Mouse (Mus musculus): Measurements from ENCODE around the gene Ralb. TPM values are rescaled to one million over a fixed set of nuclear protein-coding genes. Genes with fewer than 3 reads are reported as not detected.

Ralb gene
- polyA plus RNA-seq, 1 experiment, result not detected

DNA sequence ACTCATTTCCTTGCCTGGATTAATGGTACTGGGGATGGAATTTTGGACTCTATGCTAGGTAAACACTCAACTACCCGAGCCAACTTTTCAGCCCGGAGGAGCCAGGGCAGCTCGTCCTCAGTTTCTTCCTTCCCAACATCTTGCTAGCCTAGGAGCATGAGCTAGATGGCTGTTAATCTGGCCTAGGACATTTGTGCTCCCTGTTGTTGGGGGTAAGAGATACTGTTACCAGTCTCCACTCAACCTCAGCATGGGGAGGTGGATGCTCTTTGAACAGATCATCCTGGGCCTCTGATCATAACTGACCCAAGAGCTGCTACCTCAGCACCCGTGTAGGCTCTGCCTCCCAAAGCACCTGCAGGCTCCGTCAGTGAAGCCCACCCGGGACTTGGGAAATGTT is 38.7 kb upstream of the Ralb start:
- 94% methylated on average over 6 of the region's 6 CpGs for WGBS
- TF ChIP-seq CTCF (IDR thresholded peaks at IDR 0.05; ENCODE audit: insufficient read depth, low read depth, low read length), result no peak
- TF ChIP-seq POLR2A (IDR thresholded peaks at IDR 0.05; ENCODE audit: insufficient read depth, low read depth, low read length), result no peak
- no peak overlapping the region for H3K4me3 ChIP-seq (ENCODE audit: insufficient read depth, low read depth, low read length)
- no peak overlapping the region for H3K27ac ChIP-seq (ENCODE audit: insufficient read depth, low read depth, low read length)
- H3K4me1 ChIP-seq (ENCODE audit: control insufficient read depth, insufficient read depth, low read length), result no peaks in the 10 kb centered on the region

DNA sequence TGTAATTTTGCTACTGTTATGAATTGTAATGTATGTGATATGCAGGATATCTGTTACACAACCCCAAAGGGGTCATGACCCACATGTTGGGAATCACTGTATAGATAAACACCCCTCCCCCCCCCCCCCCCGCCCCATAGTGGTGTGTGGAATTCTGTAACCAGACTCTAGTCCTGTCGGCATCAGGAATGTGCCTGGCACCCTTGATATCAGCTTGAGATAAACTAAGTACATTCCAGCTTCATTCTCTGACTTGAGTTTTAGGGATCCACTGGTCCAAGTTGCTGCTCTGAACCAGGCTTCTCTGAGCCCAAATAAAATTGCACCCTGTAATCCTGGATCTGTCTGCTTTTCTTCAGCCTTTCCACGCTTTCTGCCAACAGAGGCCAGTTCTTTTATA is 37.0 kb upstream of the Ralb start:
- Histone ChIP-seq H3K4me3 (ENCODE audit: insufficient read depth, low read depth, low read length) (no peak overlapping the region), H3K27ac (ENCODE audit: insufficient read depth, low read depth, low read length) (no peak overlapping the region), H3K4me1 (ENCODE audit: control insufficient read depth, insufficient read depth, low read length) (no peaks in the 10 kb centered on the region)
- 73% methylated on average over 3 of the region's 3 CpGs for WGBS
- TF ChIP-seq POLR2A (IDR thresholded peaks at IDR 0.05; ENCODE audit: insufficient read depth, low read depth, low read length) (no peak), CTCF (IDR thresholded peaks at IDR 0.05; ENCODE audit: insufficient read depth, low read depth, low read length) (no peak)

DNA sequence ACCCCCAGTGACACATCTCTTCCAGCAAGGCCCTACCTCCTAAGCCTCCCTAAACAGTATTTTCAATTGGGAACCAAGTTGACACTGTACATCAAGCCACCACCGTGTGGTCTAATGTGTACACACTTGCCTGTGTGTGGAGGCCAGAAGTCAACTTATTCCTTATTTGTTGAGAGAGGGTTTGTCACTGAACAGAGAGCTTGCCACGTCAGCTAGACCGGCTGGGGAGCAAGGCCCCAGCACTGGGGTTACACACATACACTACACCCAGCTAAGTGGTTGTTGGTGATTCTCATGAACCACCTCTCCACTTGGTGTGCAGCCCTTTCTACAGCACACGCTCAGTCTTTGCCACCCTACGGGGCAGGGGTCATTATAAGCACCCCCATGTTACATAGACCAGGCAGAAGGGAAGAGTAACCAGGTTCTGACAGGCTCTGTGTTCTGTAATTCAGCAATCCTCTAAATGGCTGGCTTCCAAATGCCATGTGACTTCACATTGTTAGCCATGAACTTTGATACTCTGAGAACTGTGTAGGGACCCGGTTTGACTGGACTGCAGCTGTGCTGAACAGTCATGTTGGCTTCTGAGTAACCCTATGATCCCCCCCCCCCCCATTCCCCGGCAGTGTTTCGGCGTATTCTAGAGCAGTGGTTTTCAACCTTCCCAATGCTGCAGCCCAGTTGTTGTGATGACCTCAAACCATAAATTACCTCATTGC is 36.4 kb upstream of the Ralb start:
- H3K4me3 ChIP-seq (ENCODE audit: insufficient read depth, low read depth, low read length), result no peak overlapping the region
- no peaks in the 10 kb centered on the region for H3K4me1 ChIP-seq (ENCODE audit: control insufficient read depth, insufficient read depth, low read length)
- TF ChIP-seq POLR2A (IDR thresholded peaks at IDR 0.05; ENCODE audit: insufficient read depth, low read depth, low read length), result no peak
- no peak for TF ChIP-seq CTCF (IDR thresholded peaks at IDR 0.05; ENCODE audit: insufficient read depth, low read depth, low read length)
- H3K27ac ChIP-seq (ENCODE audit: insufficient read depth, low read depth, low read length), result no peak overlapping the region
- WGBS, result 85% methylated on average over 9 of the region's 9 CpGs

DNA sequence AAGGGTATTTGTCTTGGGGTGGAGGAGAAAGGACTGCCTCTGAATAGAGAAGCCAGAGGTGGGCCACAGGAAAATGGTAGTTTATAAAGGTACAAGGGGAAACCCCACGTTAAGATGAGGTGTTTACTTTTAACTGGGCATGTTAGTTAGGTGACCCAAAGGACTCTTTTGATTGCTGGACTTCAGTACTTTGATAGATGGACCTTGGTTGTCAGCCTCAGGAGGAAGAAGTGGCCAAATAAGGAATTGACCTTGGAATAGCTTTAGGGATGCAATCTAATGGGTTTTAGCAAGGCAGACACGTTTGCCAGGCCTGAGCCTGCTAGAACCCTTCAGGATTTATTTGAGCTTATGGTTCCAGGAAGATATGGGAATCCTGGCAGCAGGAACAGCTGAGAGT is 34.7 kb upstream of the Ralb start:
- 87% methylated on average over 2 of the region's 2 CpGs for WGBS

DNA sequence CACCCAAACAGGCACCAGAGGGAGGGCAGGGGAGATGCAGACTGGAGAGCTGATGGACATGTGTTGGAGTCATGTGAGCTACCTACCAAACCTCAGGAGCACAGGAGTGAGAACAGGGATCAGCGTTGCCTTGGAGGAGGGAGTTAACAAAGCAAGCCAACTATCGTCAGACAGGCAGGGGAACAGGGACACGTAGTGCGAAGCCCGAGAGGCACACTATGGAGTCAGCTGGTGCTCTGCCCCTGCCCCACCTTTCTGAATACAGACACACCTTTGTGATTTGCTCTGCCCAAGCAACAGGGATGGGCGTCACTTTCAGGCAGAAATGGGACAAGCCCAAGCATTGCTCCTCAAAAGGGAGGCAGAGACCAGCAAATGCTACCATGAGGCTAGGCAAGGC is 33.1 kb upstream of the Ralb start:
- H3K27ac ChIP-seq (ENCODE audit: insufficient read depth, low read depth, low read length), result no peak overlapping the region
- 91% methylated on average over 6 of the region's 6 CpGs for WGBS
- no peaks in the 10 kb centered on the region; the same call in 1 of the 2 replicates for H3K4me1 ChIP-seq (ENCODE audit: control insufficient read depth, insufficient read depth, low read length)
- H3K4me3 ChIP-seq (ENCODE audit: insufficient read depth, low read depth, low read length), result no peak overlapping the region
- TF ChIP-seq POLR2A (IDR thresholded peaks at IDR 0.05; ENCODE audit: insufficient read depth, low read depth, low read length) (no peak), CTCF (IDR thresholded peaks at IDR 0.05; ENCODE audit: insufficient read depth, low read depth, low read length) (no peak)

More for the DNA sequence above, 34.7 kb upstream of the Ralb start:
- TF ChIP-seq CTCF (IDR thresholded peaks at IDR 0.05; ENCODE audit: insufficient read depth, low read depth, low read length) (no peak), POLR2A (IDR thresholded peaks at IDR 0.05; ENCODE audit: insufficient read depth, low read depth, low read length) (no peak)
- Histone ChIP-seq H3K27ac (ENCODE audit: insufficient read depth, low read depth, low read length) (no peak overlapping the region), H3K4me3 (ENCODE audit: insufficient read depth, low read depth, low read length) (no peak overlapping the region), H3K4me1 (ENCODE audit: control insufficient read depth, insufficient read depth, low read length) (no peaks in the 10 kb centered on the region)

DNA sequence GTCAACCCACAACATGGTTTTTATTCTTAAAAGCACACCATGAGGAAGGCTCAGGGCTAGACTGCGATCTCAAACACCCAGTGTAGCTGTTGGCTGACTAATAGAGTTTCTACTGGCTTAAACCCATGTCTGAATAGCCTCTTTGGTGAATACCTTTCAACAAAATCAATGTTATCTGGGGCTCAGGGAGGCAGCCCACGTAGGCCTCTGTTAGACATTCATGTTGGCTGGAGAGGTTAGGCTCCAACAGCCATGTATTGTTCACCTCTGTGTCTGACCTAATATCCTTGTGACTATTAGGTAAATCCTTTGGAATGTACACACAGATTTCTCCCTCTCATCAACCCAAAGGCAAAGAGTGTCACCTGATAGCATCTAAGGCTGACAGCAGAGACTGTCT is 31.5 kb upstream of the Ralb start:
- WGBS, result 84% methylated on average over 2 of the region's 2 CpGs
- no peak overlapping the region for H3K27ac ChIP-seq (ENCODE audit: insufficient read depth, low read depth, low read length)
- TF ChIP-seq POLR2A (IDR thresholded peaks at IDR 0.05; ENCODE audit: insufficient read depth, low read depth, low read length) (no peak), CTCF (IDR thresholded peaks at IDR 0.05; ENCODE audit: insufficient read depth, low read depth, low read length) (no peak)
- H3K4me3 ChIP-seq (ENCODE audit: insufficient read depth, low read depth, low read length), result no peak overlapping the region
- H3K4me1 ChIP-seq (ENCODE audit: control insufficient read depth, insufficient read depth, low read length), result no peaks in the 10 kb centered on the region; the same call in 1 of the 2 replicates

DNA sequence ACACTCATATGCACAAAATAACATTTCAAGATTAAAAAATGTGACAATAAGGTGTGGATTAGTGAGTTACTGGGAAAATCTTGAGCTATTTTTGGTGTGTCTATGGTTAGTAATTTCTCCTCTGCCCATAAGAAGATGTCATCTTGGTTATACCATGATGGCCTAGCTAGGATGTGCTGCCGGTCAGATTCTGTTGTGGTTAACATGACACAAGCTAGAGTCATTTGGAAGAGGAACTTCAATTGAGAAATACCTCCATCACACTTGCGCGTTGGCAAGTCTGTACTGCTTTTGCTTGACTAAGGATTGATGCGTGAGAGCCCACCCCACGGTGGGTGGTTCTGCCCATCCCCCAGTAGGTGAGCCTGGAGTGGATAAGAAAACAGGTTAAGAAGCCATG is 29.7 kb upstream of the Ralb start:
- H3K4me1 ChIP-seq (ENCODE audit: control insufficient read depth, insufficient read depth, low read length), result no peaks in the 10 kb centered on the region; the same call in 1 of the 2 replicates
- H3K27ac ChIP-seq (ENCODE audit: insufficient read depth, low read depth, low read length), result no peak overlapping the region
- no peak overlapping the region for H3K4me3 ChIP-seq (ENCODE audit: insufficient read depth, low read depth, low read length)
- TF ChIP-seq CTCF (IDR thresholded peaks at IDR 0.05; ENCODE audit: insufficient read depth, low read depth, low read length), result no peak
- WGBS, result 96% methylated on average over 5 of the region's 5 CpGs

DNA sequence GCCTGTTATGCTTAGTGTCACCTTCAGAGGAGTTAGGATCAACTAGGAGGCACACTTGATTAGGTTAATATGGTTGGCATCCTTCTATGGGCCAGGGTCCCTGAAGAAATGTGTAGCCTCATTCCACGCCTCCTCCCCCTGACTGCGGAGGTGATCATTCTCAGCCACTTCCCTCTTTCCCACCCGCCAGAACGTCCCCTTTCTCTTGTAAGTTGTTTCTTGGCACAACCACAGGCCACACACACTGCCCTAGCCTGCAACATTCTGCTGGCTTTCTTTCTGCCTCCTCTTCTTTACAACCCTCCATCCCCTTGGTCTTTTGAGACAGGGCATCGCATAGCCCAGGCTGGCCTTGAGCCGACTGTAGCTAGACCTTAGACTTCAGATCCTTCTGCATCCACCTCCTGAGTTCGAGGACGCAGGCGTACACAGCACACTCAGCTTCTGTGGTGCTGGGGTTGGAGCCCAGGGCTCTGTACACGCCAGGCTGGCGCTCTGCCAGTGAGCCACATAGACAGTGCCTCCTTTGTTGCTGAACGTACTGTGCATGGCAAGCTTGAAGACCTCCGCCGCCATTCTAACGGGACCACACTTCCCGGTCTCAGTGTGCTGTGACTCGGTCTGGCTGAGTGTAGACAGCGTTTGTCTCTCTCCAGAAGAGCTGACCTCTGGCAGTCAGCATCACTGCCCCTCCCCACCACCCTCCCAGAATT is 28.7 kb upstream of the Ralb start:
- H3K4me1 ChIP-seq (ENCODE audit: control insufficient read depth, insufficient read depth, low read length), result no peaks in the 10 kb centered on the region; the same call in 1 of the 2 replicates
- 47% methylated on average over 18 of the region's 18 CpGs for WGBS
- TF ChIP-seq CTCF (IDR thresholded peaks at IDR 0.05; ENCODE audit: insufficient read depth, low read depth, low read length), result no peak
- TF ChIP-seq POLR2A (IDR thresholded peaks at IDR 0.05; ENCODE audit: insufficient read depth, low read depth, low read length), result no peak
- H3K27ac ChIP-seq (ENCODE audit: insufficient read depth, low read depth, low read length), result no peak overlapping the region
- no peak overlapping the region for H3K4me3 ChIP-seq (ENCODE audit: insufficient read depth, low read depth, low read length)

DNA sequence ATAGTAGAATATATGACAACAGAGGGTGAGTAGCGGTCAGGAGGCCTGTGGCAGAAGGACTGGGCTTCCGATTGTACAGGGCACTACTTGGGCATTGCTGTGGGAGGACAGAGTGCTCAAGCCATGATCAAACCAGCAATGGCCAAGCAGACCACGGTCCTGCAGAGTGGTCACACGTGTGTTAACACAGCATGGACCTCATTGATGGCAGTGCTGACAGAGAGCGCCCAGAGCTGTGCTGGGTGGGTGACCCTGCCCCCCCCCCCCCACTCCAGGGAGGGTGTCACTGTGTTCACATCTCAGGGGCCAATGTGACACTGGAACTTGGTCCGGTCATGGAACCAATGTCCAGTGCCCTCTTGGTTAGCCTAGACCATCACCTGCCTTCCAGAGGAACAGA is 27.6 kb upstream of the Ralb start:
- no peak overlapping the region for H3K27ac ChIP-seq (ENCODE audit: insufficient read depth, low read depth, low read length)
- no peak overlapping the region for H3K4me3 ChIP-seq (ENCODE audit: insufficient read depth, low read depth, low read length)
- 100% methylated on average over 6 of the region's 6 CpGs for WGBS
- peaks cover 1% of the 10 kb centered on the region for H3K4me1 ChIP-seq (ENCODE audit: control insufficient read depth, insufficient read depth, low read length)
- TF ChIP-seq CTCF (IDR thresholded peaks at IDR 0.05; ENCODE audit: insufficient read depth, low read depth, low read length), result no peak

All from olfactory bulb, adult 2 months (tissue).